Mouse (Mus musculus) testis, adult 2 months (tissue): Measurements from ENCODE around the gene Stip1. TPM values are rescaled to one million over a fixed set of nuclear protein-coding genes. Genes with fewer than 3 reads are reported as not detected.
"Not testable (repeated sequence)": the region's sequence is repeated elsewhere in the genome, so short reads cannot be mapped to it uniquely, and the experiment has no call there.

Source experiments
- H3K27ac ChIP-seq: fragments of 200-500 bp; 2 replicates; pipeline ENCODE4 v1.5.1; 2012; ENCODE audit warnings: low read depth, low read length; ENCODE audit not compliant: control insufficient read depth, insufficient read depth
- H3K27me3 ChIP-seq: fragments of 200-500 bp; 2 replicates; pipeline ENCODE4 v1.6.1; 2012; ENCODE audit warnings: mild to moderate bottlenecking, low read length, moderate library complexity; ENCODE audit not compliant: control insufficient read depth, insufficient read depth
- H3K36me3 ChIP-seq: fragments of 200-500 bp; 2 replicates; pipeline ENCODE4 v1.6.1; 2012; ENCODE audit warnings: mild to moderate bottlenecking, low read length; ENCODE audit not compliant: control insufficient read depth, insufficient read depth
- H3K4me1 ChIP-seq: fragments of 200-500 bp; 2 replicates; pipeline ENCODE4 v1.6.1; 2012; ENCODE audit warnings: low read length; ENCODE audit not compliant: control insufficient read depth, insufficient read depth
- H3K4me3 ChIP-seq: fragments of 200-500 bp; 2 replicates; pipeline ENCODE4 v1.5.1; 2012; ENCODE audit warnings: low read depth, mild to moderate bottlenecking, low read length, moderate library complexity, mixed read lengths; ENCODE audit not compliant: control insufficient read depth
- CTCF ChIP-seq: fragments of 200-500 bp; IDR thresholded peaks from 2 replicates; pipeline ENCODE4 v1.5.1; 2012; ENCODE audit warnings: low read depth, mild to moderate bottlenecking, inconsistent platforms, low read length, moderate library complexity; ENCODE audit not compliant: control insufficient read depth, insufficient read depth, insufficient replicate concordance
- POLR2A ChIP-seq: fragments of 200-500 bp; IDR thresholded peaks from 2 replicates; pipeline ENCODE4 v1.6.1; 2012; ENCODE audit warnings: low read depth, mild to moderate bottlenecking, inconsistent platforms, low read length, moderate library complexity; ENCODE audit not compliant: control insufficient read depth
- polyA plus RNA-seq: library from polyadenylated mRNA; depleted of rRNA; stranded (reverse); fragments of >200 nt; gene quantifications from 2 replicates; pipeline ENCODE4 v1.2.3, GENCODE M21; 2012

Gene Stip1
- polyA plus RNA-seq, 1 experiment, result 53.1 TPM

DNA sequence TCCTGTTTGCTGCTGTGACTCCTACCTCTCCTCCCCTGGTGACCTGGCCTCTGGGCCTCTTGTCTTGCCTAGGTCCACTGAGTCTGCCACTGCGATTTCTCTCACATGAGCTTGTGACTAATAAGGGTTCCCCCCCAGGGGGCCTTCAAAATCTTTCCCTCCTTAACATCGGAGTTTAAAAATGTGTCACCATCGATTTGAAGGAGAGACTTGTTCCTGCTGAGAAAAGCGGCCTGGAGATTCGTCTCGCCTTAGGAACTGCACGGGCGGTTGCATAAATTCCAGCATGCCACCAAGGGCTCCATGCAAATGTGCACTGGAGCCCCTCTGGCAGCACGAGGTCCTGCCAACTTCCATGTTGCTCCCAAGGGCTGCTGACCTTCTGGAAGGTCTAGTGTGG lies 37.9 kb upstream of the Stip1 start:
- no peaks in the 10 kb centered on the region for H3K36me3 ChIP-seq
- TF ChIP-seq CTCF (no peak), POLR2A (no peak)
- H3K4me1 ChIP-seq, result no peaks in the 10 kb centered on the region
- no peak overlapping the region for H3K27ac ChIP-seq
- H3K4me3 ChIP-seq, result no peak overlapping the region
- no peaks in the 10 kb centered on the region for H3K27me3 ChIP-seq

DNA sequence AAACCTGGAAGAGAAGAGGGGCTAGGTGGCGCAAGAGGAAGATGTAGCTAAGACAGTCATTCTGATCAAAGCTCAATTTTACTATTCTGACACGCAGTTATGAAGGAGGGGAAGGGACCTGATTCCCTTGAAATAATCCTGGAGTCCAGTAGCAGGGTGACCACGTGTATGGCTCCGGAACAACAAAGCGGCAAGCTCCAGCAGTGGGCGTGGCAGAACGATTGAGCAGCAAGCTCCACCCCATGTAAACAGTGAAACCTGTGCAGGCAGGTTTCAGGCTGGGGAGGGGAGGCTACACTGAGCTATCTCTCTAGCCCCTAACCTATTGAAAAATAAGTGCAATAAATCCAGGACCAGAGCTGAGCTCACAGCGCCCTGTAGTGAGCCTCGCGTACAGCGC lies 35.6 kb upstream of the Stip1 start:
- not testable (repeated sequence) for H3K27me3 ChIP-seq, H3K4me3 ChIP-seq, H3K4me1 ChIP-seq, H3K27ac ChIP-seq, H3K36me3 ChIP-seq

DNA sequence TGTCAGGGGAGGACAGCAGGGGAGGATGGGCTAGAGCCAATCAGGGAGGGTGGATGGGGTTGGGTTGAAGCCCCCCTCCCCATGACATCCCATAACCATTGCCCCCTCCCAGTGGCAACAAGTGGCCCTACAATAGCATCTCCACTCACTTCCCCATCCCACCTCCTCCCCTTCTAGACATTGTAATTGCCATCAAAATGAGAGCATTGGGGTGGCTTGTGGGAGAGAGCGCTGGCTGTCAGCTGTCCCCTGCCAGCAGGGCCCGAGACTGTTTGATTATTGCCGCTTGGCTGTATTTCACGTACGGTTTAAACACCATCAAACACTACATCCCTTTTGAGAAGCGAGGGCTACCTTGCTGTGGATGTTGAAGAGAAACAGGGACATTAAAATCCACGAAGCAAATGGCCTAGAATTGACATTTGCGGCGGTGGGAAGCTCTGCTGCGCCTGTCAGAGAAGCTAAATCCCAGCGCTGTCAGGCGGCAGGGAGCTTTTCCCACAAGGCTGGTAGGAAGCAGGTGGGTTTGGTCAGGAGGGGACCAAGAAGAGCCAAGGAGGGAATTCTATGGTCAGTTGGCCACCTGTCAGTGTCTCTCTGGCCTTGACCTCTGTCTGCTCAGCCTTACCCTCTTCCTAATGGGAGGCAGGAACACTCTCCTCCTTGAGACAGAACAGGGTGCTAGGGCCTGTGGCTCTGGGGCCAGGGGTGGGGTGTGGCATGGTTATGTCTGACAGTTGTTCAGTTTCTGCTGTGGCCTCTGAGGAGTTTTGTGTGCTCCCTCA lies 34.4 kb upstream of the Stip1 start:
- TF ChIP-seq CTCF (no peak), POLR2A (no peak)
- Histone ChIP-seq H3K4me1 (no peaks in the 10 kb centered on the region), H3K4me3 (no peak overlapping the region), H3K36me3 (no peaks in the 10 kb centered on the region), H3K27ac (no peak overlapping the region), H3K27me3 (no peaks in the 10 kb centered on the region)

DNA sequence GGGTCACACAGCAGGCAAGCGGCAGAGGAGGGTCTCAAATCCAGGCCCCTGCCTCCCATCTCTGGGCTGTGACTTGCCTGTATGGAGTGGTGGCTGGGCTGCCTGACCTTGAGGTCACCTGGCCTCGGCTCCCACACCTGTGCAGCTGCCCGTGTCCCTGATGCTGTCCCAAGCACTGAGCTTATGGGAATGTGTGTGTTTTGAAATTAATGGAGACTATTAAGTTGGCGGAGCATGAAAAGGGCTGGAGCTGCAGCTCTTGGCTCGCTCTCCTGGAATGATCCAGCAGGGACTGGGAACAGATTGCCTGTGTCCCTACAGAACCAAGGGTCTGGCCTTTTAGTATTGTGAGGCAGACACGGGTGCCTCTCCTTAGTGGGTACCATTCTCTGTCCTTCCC lies 32.5 kb upstream of the Stip1 start:
- no peak overlapping the region for H3K27ac ChIP-seq
- no peaks in the 10 kb centered on the region for H3K4me1 ChIP-seq
- H3K36me3 ChIP-seq, result no peaks in the 10 kb centered on the region
- H3K4me3 ChIP-seq, result no peak overlapping the region
- no peak for TF ChIP-seq CTCF
- no peak for TF ChIP-seq POLR2A
- H3K27me3 ChIP-seq, result no peaks in the 10 kb centered on the region

DNA sequence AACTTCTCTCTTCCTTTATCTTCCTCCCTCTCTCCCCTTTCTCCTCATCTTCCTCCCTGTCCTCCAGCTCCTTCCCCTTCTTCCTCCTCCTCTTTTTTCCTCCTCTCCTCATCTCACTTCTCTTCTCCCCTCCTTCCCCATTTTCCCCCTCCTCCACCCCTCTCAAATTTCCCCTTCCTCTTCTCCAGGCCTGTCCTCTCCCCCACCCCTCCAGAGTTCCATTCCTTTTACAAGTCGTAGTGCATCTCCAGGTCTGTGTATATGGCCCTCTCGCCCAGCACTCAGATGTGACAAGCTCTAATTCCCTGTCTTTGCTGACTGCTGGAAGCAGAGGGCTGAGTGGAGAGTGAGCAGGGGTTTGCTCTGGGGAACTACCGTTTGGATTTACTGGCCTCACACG lies 31.0 kb upstream of the Stip1 start:
- no peaks in the 10 kb centered on the region for H3K36me3 ChIP-seq
- no peak overlapping the region for H3K27ac ChIP-seq
- H3K27me3 ChIP-seq, result no peaks in the 10 kb centered on the region
- TF ChIP-seq POLR2A, result no peak
- H3K4me1 ChIP-seq, result peaks cover 2% of the 10 kb centered on the region; the same call in 1 of the 2 replicates
- no peak overlapping the region for H3K4me3 ChIP-seq

DNA sequence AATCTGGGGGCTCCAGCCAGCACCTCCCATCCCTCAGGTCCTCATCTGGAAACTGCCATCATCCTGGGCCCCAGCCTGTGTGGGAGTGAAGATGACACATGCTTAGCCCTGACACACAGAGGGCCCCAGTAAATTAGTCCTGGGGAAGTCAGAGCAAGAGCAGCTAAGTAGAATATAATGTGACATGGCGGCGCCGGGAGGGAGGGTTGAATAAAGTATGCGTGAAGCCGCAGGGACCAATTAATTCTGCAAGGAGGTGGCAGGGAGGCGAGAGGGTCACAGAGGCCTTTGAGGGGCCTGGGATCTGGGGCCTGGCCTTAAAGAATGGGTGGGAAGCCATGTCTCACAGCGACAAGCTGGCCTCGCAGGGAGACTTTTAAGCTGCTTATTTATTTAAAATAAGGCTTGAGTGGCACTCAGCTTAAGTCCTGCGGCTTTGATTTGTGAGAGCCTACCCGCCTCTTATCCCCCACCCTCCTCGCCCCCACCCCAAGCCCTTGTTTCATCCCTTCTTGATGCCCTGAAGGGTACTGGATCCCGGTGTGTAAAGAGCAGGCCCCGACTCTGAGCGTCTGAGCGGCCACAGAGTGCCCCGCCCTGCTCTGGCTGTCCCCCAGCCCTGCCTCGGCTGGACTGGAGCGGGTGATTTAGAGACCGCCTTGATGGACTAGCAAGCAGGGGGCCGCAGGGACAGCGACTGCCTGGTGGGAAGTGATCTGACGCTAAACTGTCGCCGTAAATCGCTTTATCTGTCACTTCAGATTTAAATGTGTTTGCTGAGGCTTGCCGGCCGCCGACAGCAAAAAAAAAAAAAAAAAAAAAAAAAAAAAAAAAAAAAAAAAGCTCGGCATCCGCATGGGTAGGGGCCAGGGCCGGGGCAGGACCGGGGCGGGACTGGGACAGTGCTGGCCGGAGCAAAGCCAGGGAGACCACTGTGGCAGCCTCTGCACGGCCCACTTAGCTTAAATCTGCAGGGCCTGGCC lies 30.3 kb upstream of the Stip1 start:
- Histone ChIP-seq H3K4me1 (peaks cover 2% of the 10 kb centered on the region; the same call in 1 of the 2 replicates), H3K27ac (no peak overlapping the region), H3K4me3 (no peak overlapping the region), H3K36me3 (no peaks in the 10 kb centered on the region), H3K27me3 (no peaks in the 10 kb centered on the region)
- no peak for TF ChIP-seq CTCF
- TF ChIP-seq POLR2A, result no peak

DNA sequence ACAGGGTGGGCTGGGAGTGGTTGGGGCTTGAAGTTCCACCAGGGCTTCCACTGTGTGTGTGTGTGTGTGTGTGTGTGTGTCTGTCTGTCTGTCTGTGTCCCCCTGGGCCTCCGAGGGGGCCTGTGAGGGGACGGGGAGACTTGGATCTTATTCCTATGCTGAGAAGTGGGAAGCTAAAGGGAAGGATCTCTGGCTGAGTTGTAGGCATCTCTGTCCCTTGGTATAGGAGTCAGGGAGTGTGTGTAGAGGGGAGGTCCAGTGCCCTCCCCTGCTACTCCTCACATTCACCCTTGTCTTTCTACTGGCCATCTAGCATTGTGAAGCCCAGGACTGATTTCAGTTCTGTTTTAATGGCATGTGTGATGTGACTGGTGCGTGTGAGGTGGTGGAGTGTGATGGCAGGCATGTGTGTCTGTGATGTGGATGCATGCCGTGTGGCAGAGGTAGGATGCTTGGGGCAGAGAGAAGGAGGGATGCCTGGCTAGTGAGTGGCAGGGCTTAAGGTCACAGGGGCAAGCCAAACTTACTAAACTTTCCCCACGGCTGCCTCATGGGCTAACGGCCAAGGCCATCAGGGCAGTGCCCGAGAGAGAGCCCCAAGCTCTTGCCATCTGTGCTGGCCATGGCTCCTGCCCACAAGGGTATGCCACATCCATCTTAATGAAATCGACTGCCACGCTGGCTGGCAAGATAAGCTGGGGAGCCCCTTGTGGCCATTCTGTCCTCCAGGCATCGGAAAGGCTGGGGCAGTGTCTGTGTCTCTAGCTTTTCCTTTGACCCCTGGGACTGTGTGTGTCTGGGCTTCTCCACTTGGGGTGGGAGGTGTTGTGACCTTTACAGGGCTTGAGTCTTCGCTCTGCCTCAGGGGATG lies 29.1 kb upstream of the Stip1 start:
- Histone ChIP-seq H3K27ac (no peak overlapping the region), H3K36me3 (no peaks in the 10 kb centered on the region), H3K4me3 (no peak overlapping the region), H3K27me3 (no peaks in the 10 kb centered on the region), H3K4me1 (peaks cover 2% of the 10 kb centered on the region; the same call in 1 of the 2 replicates)
- TF ChIP-seq CTCF (no peak), POLR2A (no peak)
